Mouse (Mus musculus): ENCODE results near the gene Ilf3. TPM values are rescaled to one million over a fixed set of nuclear protein-coding genes. Genes with fewer than 3 reads are reported as not detected.

Ilf3 gene
- total RNA-seq (2023) = 116 TPM

GRCm38 (mm10) chr9:21367357-21368111 lies at the start of gene Ilf3:
Ilf3 (plus strand) TSS chr9:21367871.

GRCm38 (mm10) chr9:21320619-21321512 lies 46.8 kb upstream of the Ilf3 start, which contains the start of gene Slc44a2:
Slc44a2 (plus strand) TSS chr9:21320698.

GRCm38 (mm10) chr9:21411669-21412550 lies 44.2 kb downstream of the Ilf3 start, which contains the start of gene Qtrt1:
Qtrt1 (plus strand) TSS chr9:21411837.

GRCm38 (mm10) chr9:21424631-21425555 lies 57.2 kb downstream of the Ilf3 start, which contains the start of gene Dnm2:
Dnm2 (plus strand) TSS chr9:21424908.

Other genes starting within 250 kb of the Ilf3 start
- gene Tyk2, start 236.6 kb upstream of the Ilf3 start, total RNA-seq (2023) = 50.3 TPM
- 131 TPM for gene Cdc37, start 217.9 kb upstream of the Ilf3 start, total RNA-seq (2023)
- gene Pde4a, start 202.2 kb upstream of the Ilf3 start, total RNA-seq (2023) = 1.6 TPM
- gene Keap1, start 128.5 kb upstream of the Ilf3 start, total RNA-seq (2023) = 37.3 TPM
- gene S1pr5, start 119.4 kb upstream of the Ilf3 start, total RNA-seq (2023) = 0.44 TPM
- gene Atg4d, start 102.6 kb upstream of the Ilf3 start, total RNA-seq (2023) = 51.6 TPM
- 172 TPM for gene Kri1, start 79.9 kb upstream of the Ilf3 start, total RNA-seq (2023)
- 47.6 TPM for gene Cdkn2d, start 76.5 kb upstream of the Ilf3 start, total RNA-seq (2023)
- 4.0 TPM for gene Ap1m2, start 55.5 kb upstream of the Ilf3 start, total RNA-seq (2023)
- gene Slc44a2, start 47.2 kb upstream of the Ilf3 start, total RNA-seq (2023) = 379 TPM
- gene Qtrt1, start 44.0 kb downstream of the Ilf3 start, total RNA-seq (2023) = 84.4 TPM
- 346 TPM for gene Dnm2, start 57.0 kb downstream of the Ilf3 start, total RNA-seq (2023)
- 0.47 TPM for gene Tmed1, start 142.4 kb downstream of the Ilf3 start, total RNA-seq (2023)
- 70.4 TPM for gene AB124611, start 158.3 kb downstream of the Ilf3 start, total RNA-seq (2023)
- 59.5 TPM for gene Carm1, start 179.0 kb downstream of the Ilf3 start, total RNA-seq (2023)
- 29.6 TPM for gene Timm29, start 224.9 kb downstream of the Ilf3 start, total RNA-seq (2023)
- gene Yipf2, start 225.0 kb downstream of the Ilf3 start, total RNA-seq (2023) = 13.5 TPM
- gene Smarca4, start 248.3 kb downstream of the Ilf3 start, total RNA-seq (2023) = 88.7 TPM